Comparison of ENCODE assay signal across 15 mouse cellular contexts in the genomic region with DNA sequence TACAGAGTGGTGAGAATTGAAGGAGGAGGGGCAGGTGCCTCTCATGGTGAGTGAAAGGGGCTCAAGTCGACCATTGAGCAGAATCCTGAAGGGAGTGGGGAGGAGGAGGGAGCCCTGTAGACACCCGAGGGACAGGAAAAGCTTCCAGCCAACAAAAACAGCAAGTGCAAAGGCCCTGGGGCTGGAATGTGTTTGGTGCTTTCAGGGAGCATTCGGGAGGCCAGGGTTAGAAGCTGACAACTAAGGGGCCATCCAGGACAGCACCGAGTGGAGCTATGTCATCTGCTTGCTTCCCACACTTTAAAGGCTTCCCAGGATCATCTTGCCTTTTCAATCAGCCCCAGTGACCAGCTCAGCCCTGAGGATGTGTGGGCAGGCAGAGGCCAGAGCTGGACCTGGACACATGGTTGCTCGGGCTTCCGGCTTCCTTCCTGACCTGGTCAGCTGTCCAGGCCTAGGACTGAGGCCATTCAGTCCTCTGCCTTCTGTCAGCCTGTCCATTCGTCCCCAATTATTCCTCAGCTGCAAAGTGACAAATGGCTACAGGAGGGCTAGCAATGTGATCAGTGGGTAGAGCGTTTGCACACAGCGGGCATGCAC. TPM values are rescaled to one million over a fixed set of nuclear protein-coding genes. Genes with fewer than 3 reads are reported as not detected.
"Had no signal": no experiment of that assay in that cellular context is flagged by ENCODE, and none has a peak within 500 bp of the region (broad histone marks: within the 10 kb centered on the region; RNA-seq: fewer than 3 reads in every experiment).

No protein-coding gene starts in this region.

- ATAC-seq: intestine, postnatal 0 days; midbrain, embryonic 15.5 days had no signal

- H3K4me3 ChIP-seq: layer of hippocampus, adult 2 months; liver, embryonic 13.5 days; midbrain, embryonic 12.5 days; midbrain, embryonic 15.5 days; neural tube, embryonic 12.5 days; neural tube, embryonic 15.5 days; stomach, embryonic 15.5 days had no signal

- H3K9me3 ChIP-seq: liver, embryonic 13.5 days; midbrain, embryonic 12.5 days; midbrain, embryonic 15.5 days; neural tube, embryonic 12.5 days; neural tube, embryonic 15.5 days; stomach, embryonic 15.5 days had no signal

- H3K4me2 ChIP-seq: liver, embryonic 13.5 days; midbrain, embryonic 12.5 days; midbrain, embryonic 15.5 days; neural tube, embryonic 12.5 days; neural tube, embryonic 15.5 days; stomach, embryonic 15.5 days had no signal

- H3K27me3 ChIP-seq: liver, embryonic 13.5 days; midbrain, embryonic 12.5 days; midbrain, embryonic 15.5 days; neural tube, embryonic 12.5 days; neural tube, embryonic 15.5 days; stomach, embryonic 15.5 days had no signal

- H3K27ac ChIP-seq: layer of hippocampus, adult 2 months; liver, embryonic 13.5 days; macrophage; midbrain, embryonic 12.5 days; midbrain, embryonic 15.5 days; neural tube, embryonic 12.5 days; neural tube, embryonic 15.5 days; stomach, embryonic 15.5 days had no signal

- DNase-seq: layer of hippocampus, adult 9-11 months; liver, embryonic 13.5 days; lung, adult 2 months; right cerebral cortex, adult 18-20 months; right cerebral cortex, postnatal 14 days; right cerebral cortex, postnatal 4 days; thymus, postnatal 25 days had no signal

- H3K9ac ChIP-seq: liver, embryonic 13.5 days; midbrain, embryonic 12.5 days; midbrain, embryonic 15.5 days; neural tube, embryonic 12.5 days; neural tube, embryonic 15.5 days; stomach, embryonic 15.5 days had no signal

- H3K36me3 ChIP-seq: liver, embryonic 13.5 days; midbrain, embryonic 12.5 days; midbrain, embryonic 15.5 days; neural tube, embryonic 12.5 days; neural tube, embryonic 15.5 days; stomach, embryonic 15.5 days had no signal

- H3K4me1 ChIP-seq: neural tube, embryonic 15.5 days had no signal

RNA-seq across cellular contexts. Expression of a gene that starts 39.3 kb away (rescaled TPM):
- polyA plus RNA-seq: macrophage had no signal
